ENCODE assay signal across 8 mouse cellular contexts in genomic region chr10:121055452-121056188, GRCm38 (mm10). TPM values are rescaled to one million over a fixed set of nuclear protein-coding genes. Genes with fewer than 3 reads are reported as not detected.
DNase-seq lines count a peak whose midpoint lies in the region; ATAC-seq and TF ChIP-seq lines count a peak whose summit lies in the region.

No protein-coding gene starts in this region.

- no peaks in the 10 kb centered on the region for H3K36me3 ChIP-seq in hindbrain, postnatal 0 days (ENCODE audit: insufficient read depth, low read length)
- no peaks in the 10 kb centered on the region for H3K36me3 ChIP-seq in limb, embryonic 12.5 days
- H3K36me3 ChIP-seq in neural tube, embryonic 15.5 days = no peaks in the 10 kb centered on the region

- no peak overlapping the region for H3K9ac ChIP-seq in hindbrain, postnatal 0 days (replicated peaks; ENCODE audit: low read length)
- H3K9ac ChIP-seq in limb, embryonic 12.5 days (replicated peaks) = no peak overlapping the region
- H3K9ac ChIP-seq in neural tube, embryonic 15.5 days (replicated peaks) = no peak overlapping the region

- intact Hi-C loops in left cerebral cortex, postnatal 10 days (cut with DNase I) = no loop called here

- WGBS in hindbrain, postnatal 0 days = 16% methylated on average over 13 of the region's 13 CpGs
- 29% methylated on average over 13 of the region's 13 CpGs for WGBS in limb, embryonic 12.5 days
- WGBS in neural tube, embryonic 15.5 days = 26% methylated on average over 13 of the region's 13 CpGs

- peak overlapping the region; percentile 25 for H3K4me2 ChIP-seq in hindbrain, postnatal 0 days (ENCODE audit: low read depth, low read length)
- H3K4me2 ChIP-seq in limb, embryonic 12.5 days = peak overlapping the region; percentile 26
- H3K4me2 ChIP-seq in neural tube, embryonic 15.5 days = 0 out of 2 replicates have a peak overlapping the region, but pooled peaks have one; percentile 5

- H3K27me3 ChIP-seq in hindbrain, postnatal 0 days (ENCODE audit: insufficient read depth, low read length) = no peaks in the 10 kb centered on the region
- H3K27me3 ChIP-seq in limb, embryonic 12.5 days = no peaks in the 10 kb centered on the region
- H3K27me3 ChIP-seq in neural tube, embryonic 15.5 days (replicated peaks) = no peaks in the 10 kb centered on the region

- no peak for TF ChIP-seq CTCF in hindbrain, postnatal 0 days (IDR thresholded peaks at IDR 0.05; ENCODE audit: low read depth)

- no peak overlapping the region for H3K27ac ChIP-seq in hindbrain, postnatal 0 days
- peak overlapping the region; percentile 60 for H3K27ac ChIP-seq in limb, embryonic 12.5 days
- peak overlapping the region; percentile 58; the same call in 1 of the 2 replicates for H3K27ac ChIP-seq in neural tube, embryonic 15.5 days (replicated peaks)

- ATAC-seq in hindbrain, postnatal 0 days = peak; percentile 85
- peak; percentile 88 for ATAC-seq in limb, embryonic 12.5 days (ENCODE audit: insufficient number of reproducible peaks, insufficient read depth, low FRiP score, low TSS enrichment, low read depth)
- ATAC-seq in neural tube, embryonic 15.5 days (ENCODE audit: low FRiP score) = peak; percentile 76
- ATAC-seq in erythroid progenitor cell, adult 5-6 weeks (replicated peaks; ENCODE audit: low FRiP score, poor library complexity, severe bottlenecking) = no peak

- no peaks in the 10 kb centered on the region for H3K9me3 ChIP-seq in hindbrain, postnatal 0 days (ENCODE audit: low read length)
- H3K9me3 ChIP-seq in limb, embryonic 12.5 days = no peaks in the 10 kb centered on the region
- H3K9me3 ChIP-seq in neural tube, embryonic 15.5 days (replicated peaks) = no peaks in the 10 kb centered on the region

- H3K4me3 ChIP-seq in hindbrain, postnatal 0 days (ENCODE audit: low read length) = no peak overlapping the region
- H3K4me3 ChIP-seq in limb, embryonic 12.5 days (replicated peaks) = no peak overlapping the region
- H3K4me3 ChIP-seq in neural tube, embryonic 15.5 days (replicated peaks) = no peak overlapping the region

- H3K4me1 ChIP-seq in hindbrain, postnatal 0 days (ENCODE audit: insufficient read depth, low read length) = peaks cover 4% of the 10 kb centered on the region; the same call in 1 of the 2 replicates
- H3K4me1 ChIP-seq in limb, embryonic 12.5 days (replicated peaks) = peaks cover 31% of the 10 kb centered on the region
- peaks cover 16% of the 10 kb centered on the region for H3K4me1 ChIP-seq in neural tube, embryonic 15.5 days

- peak; percentile 49 to 92 for DNase-seq in left cerebral cortex, postnatal 10 days (ENCODE audit: extremely low spot score in 1 of 2, low spot score in 2 of 2)
- no peak for DNase-seq in left cerebral cortex, adult 11 months (ENCODE audit: low spot score)
- peak; percentile 14 for DNase-seq in cerebellum, adult 11-12 months
- peak; percentile 35 to 47 for DNase-seq in frontal cortex, postnatal 14 days (ENCODE audit: low spot score in 2 of 2)
- DNase-seq in hindbrain, postnatal 0 days (ENCODE audit: low spot score) = peak; percentile 92

RNA-seq across cellular contexts. Expression of gene Wif1, which starts 21.9 kb away (rescaled TPM):
- total RNA-seq in left cerebral cortex, postnatal 10 days (2021) = 1 to 10 TPM; 1.4 to 2.3 TPM
- 5.4 and 6.4 TPM in 2 replicates for total RNA-seq in hindbrain, postnatal 0 days (2014; rRNA removed)
- 9.4 and 11.7 TPM in 2 replicates for polyA plus RNA-seq in hindbrain, postnatal 0 days (2015; fragmentation: Nextera tagmentation; extraction: Ambion mirVana)
- 87.4 and 91.8 TPM in 2 replicates for polyA plus RNA-seq in limb, embryonic 12.5 days (2016; fragmentation: Nextera tagmentation; extraction: Ambion mirVana)
- 4.3 and 7.4 TPM in 2 replicates for polyA plus RNA-seq in neural tube, embryonic 15.5 days (2015; fragmentation: Nextera tagmentation; extraction: Ambion mirVana)
- total RNA-seq in erythroid progenitor cell, adult 5-6 weeks (2015; ENCODE audit: low replicate concordance) = not detected in 2 replicates
- not detected in 2 replicates for total RNA-seq in erythroid progenitor cell, adult 5-6 weeks (2017; ENCODE audit: low replicate concordance)
